Mouse (Mus musculus) ES-E14 (cell line): ENCODE data around the gene Meox1.

Experiments used
- HCFC1 ChIP-seq: IDR thresholded peaks from 2 replicates; pipeline ENCODE4 v1.6.1; 2012; ENCODE audit warnings: low read length, inconsistent platforms, borderline replicate concordance; ENCODE audit not compliant: insufficient read depth
- ZC3H11A ChIP-seq: IDR thresholded peaks from 2 replicates; pipeline ENCODE4 v1.6.1; 2012; ENCODE audit warnings: low read depth, mild to moderate bottlenecking, inconsistent platforms, low read length, borderline replicate concordance
- ZNF384 ChIP-seq: IDR thresholded peaks from 2 replicates; pipeline ENCODE4 v1.6.1; 2012; ENCODE audit warnings: low read depth, low read length, inconsistent platforms

GRCm38 (mm10) chr11:101832001-101832400, 62.2 kb downstream of the Meox1 start:
- TF ChIP-seq ZC3H11A (no peak), ZNF384 (no peak), HCFC1 (no peak)
